Mouse (Mus musculus): Measurements from ENCODE around the gene Wdr13. TPM values are rescaled to one million over a fixed set of nuclear protein-coding genes. Genes with fewer than 3 reads are reported as not detected.

Gene Wdr13
- 35.6 and 35.9 TPM in 2 replicates for polyA plus RNA-seq (2012; ENCODE audit: low replicate concordance)

GRCm38 (mm10) chrX:8132017-8132976 lies at the start of gene Wdr13:
Wdr13 (minus strand) TSS chrX:8132892.

GRCm38 (mm10) chrX:8175504-8176385 lies 43.1 kb upstream of the Wdr13 start, which contains the start of gene Tbc1d25:
Tbc1d25 (minus strand) TSS chrX:8176181.

GRCm38 (mm10) chrX:8145153-8145991 lies 12.7 kb upstream of the Wdr13 start, which contains the start of gene Rbm3:
Rbm3 (minus strand) TSS chrX:8145880.

GRCm38 (mm10) chrX:8090346-8090953 lies 42.2 kb downstream of the Wdr13 start, which contains the start of gene Was:
Was (minus strand) TSS chrX:8090498.

GRCm38 (mm10) chrX:8074430-8075014 lies 58.2 kb downstream of the Wdr13 start, which contains the start of gene Suv39h1:
Suv39h1 (minus strand) TSS chrX:8074760.

Other genes with a start within 250 kb of the Wdr13 start
- 57.9 and 67.5 TPM in 2 replicates for gene Slc35a2, start 248.9 kb downstream of the Wdr13 start, polyA plus RNA-seq (2012; ENCODE audit: low replicate concordance)
- 178 and 313 TPM in 2 replicates for gene Pqbp1, start 233.6 kb downstream of the Wdr13 start, polyA plus RNA-seq (2012; ENCODE audit: low replicate concordance)
- 40.0 and 104 TPM in 2 replicates for gene Timm17b, start 233.5 kb downstream of the Wdr13 start, polyA plus RNA-seq (2012; ENCODE audit: low replicate concordance)
- gene Gm10491, start 225.1 kb downstream of the Wdr13 start, polyA plus RNA-seq (2012; ENCODE audit: low replicate concordance), result not detected in 2 replicates
- not detected in 2 replicates for gene Gm10490, start 223.3 kb downstream of the Wdr13 start, polyA plus RNA-seq (2012; ENCODE audit: low replicate concordance)
- gene Pcsk1n, start 213.1 kb downstream of the Wdr13 start, polyA plus RNA-seq (2012; ENCODE audit: low replicate concordance), result 0.27 TPM in 1 of 2 replicates, not detected in the other
- gene Eras, start 204.3 kb downstream of the Wdr13 start, polyA plus RNA-seq (2012; ENCODE audit: low replicate concordance), result not detected in 2 replicates
- 10.1 and 14.4 TPM in 2 replicates for gene Hdac6, start 185.0 kb downstream of the Wdr13 start, polyA plus RNA-seq (2012; ENCODE audit: low replicate concordance)
- gene Gata1, start 154.8 kb downstream of the Wdr13 start, polyA plus RNA-seq (2012; ENCODE audit: low replicate concordance), result 2.1 and 24.9 TPM in 2 replicates
- gene Glod5, start 114.4 kb downstream of the Wdr13 start, polyA plus RNA-seq (2012; ENCODE audit: low replicate concordance), result not detected in 2 replicates
- 4.5 and 8.5 TPM in 2 replicates for gene Suv39h1, start 58.1 kb downstream of the Wdr13 start, polyA plus RNA-seq (2012; ENCODE audit: low replicate concordance)
- 203 and 558 TPM in 2 replicates for gene Was, start 42.4 kb downstream of the Wdr13 start, polyA plus RNA-seq (2012; ENCODE audit: low replicate concordance)
- gene Rbm3, start 13.0 kb upstream of the Wdr13 start, polyA plus RNA-seq (2012; ENCODE audit: low replicate concordance), result 29.3 and 167 TPM in 2 replicates
- 4.5 and 7.7 TPM in 2 replicates for gene Tbc1d25, start 43.3 kb upstream of the Wdr13 start, polyA plus RNA-seq (2012; ENCODE audit: low replicate concordance)
- gene Ebp, start 60.6 kb upstream of the Wdr13 start, polyA plus RNA-seq (2012; ENCODE audit: low replicate concordance), result 2.5 and 5.4 TPM in 2 replicates
- gene Porcn, start 73.6 kb upstream of the Wdr13 start, polyA plus RNA-seq (2012; ENCODE audit: low replicate concordance), result 1.2 and 1.5 TPM in 2 replicates
- gene Ftsj1, start 119.5 kb upstream of the Wdr13 start, polyA plus RNA-seq (2012; ENCODE audit: low replicate concordance), result 8.0 and 8.3 TPM in 2 replicates
- gene Slc38a5, start 138.2 kb upstream of the Wdr13 start, polyA plus RNA-seq (2012; ENCODE audit: low replicate concordance), result 0.38 and 35.8 TPM in 2 replicates
- not detected in 2 replicates for gene Ssxb10, start 194.5 kb upstream of the Wdr13 start, polyA plus RNA-seq (2012; ENCODE audit: low replicate concordance)
- not detected in 2 replicates for gene Ssxb9, start 234.1 kb upstream of the Wdr13 start, polyA plus RNA-seq (2012; ENCODE audit: low replicate concordance)

All from hematopoietic multipotent progenitor cell, adult 10-12 weeks (in vitro differentiated cells).